ENCODE assay signal across 23 mouse cellular contexts in genomic region chr16:22335781-22336180, GRCm38 (mm10).
"Had no signal": no experiment of that assay in that cellular context is flagged by ENCODE, and none has a peak within 500 bp of the region (broad histone marks: within the 10 kb centered on the region; RNA-seq: fewer than 3 reads in every experiment).

No protein-coding gene starts in this region.

- H3K9me3 ChIP-seq: heart, embryonic 15.5 days; intestine, embryonic 15.5 days; limb, embryonic 10.5 days; liver, embryonic 12.5 days had no signal

- DNase-seq: gastrocnemius, adult 2 months; gastrocnemius, postnatal 10 days; gastrocnemius, postnatal 25 days; heart, adult 2 months; heart, postnatal 4 days; lung, adult 2 months had no signal

- H3K4me2 ChIP-seq: heart, embryonic 11.5 days; heart, embryonic 13.5 days; heart, embryonic 15.5 days; hindbrain, embryonic 12.5 days; hindbrain, embryonic 14.5 days; intestine, embryonic 15.5 days; limb, embryonic 12.5 days; liver, embryonic 12.5 days had no signal

- ATAC-seq: forebrain, embryonic 16.5 days; hindbrain, embryonic 16.5 days; inflammation-experienced regulatory T-cells, adult 6 months; intestine, embryonic 15.5 days; intestine, postnatal 0 days; liver, embryonic 12.5 days had no signal

- H3K9ac ChIP-seq: heart, embryonic 13.5 days; heart, embryonic 15.5 days; hindbrain, embryonic 12.5 days; hindbrain, embryonic 14.5 days; intestine, embryonic 15.5 days; limb, embryonic 12.5 days; liver, embryonic 12.5 days; liver, embryonic 14.5 days had no signal

- H3K27me3 ChIP-seq: heart, embryonic 13.5 days; heart, embryonic 15.5 days; hindbrain, embryonic 12.5 days; intestine, embryonic 15.5 days; limb, embryonic 12.5 days; liver, embryonic 12.5 days had no signal

- H3K4me1 ChIP-seq: heart, embryonic 13.5 days; heart, embryonic 15.5 days; hindbrain, embryonic 10.5 days; hindbrain, embryonic 12.5 days; intestine, embryonic 15.5 days; limb, embryonic 10.5 days; limb, embryonic 12.5 days; liver, embryonic 12.5 days had no signal

- H3K36me3 ChIP-seq: heart, embryonic 13.5 days; heart, embryonic 15.5 days; hindbrain, embryonic 10.5 days; hindbrain, embryonic 12.5 days; intestine, embryonic 15.5 days; limb, embryonic 10.5 days; limb, embryonic 12.5 days; liver, embryonic 12.5 days had no signal

- H3K4me3 ChIP-seq: gastrocnemius, adult 2 months; heart, adult 2 months; heart, embryonic 13.5 days; heart, embryonic 15.5 days; hindbrain, embryonic 10.5 days; hindbrain, embryonic 12.5 days; intestine, embryonic 15.5 days; layer of hippocampus, adult 2 months; left cerebral cortex, adult 2 months; limb, embryonic 10.5 days; limb, embryonic 12.5 days; liver, embryonic 12.5 days had no signal

- H3K27ac ChIP-seq: gastrocnemius, adult 2 months; heart, adult 2 months; heart, embryonic 13.5 days; heart, embryonic 15.5 days; hindbrain, embryonic 10.5 days; hindbrain, embryonic 12.5 days; hindbrain, embryonic 14.5 days; intestine, embryonic 15.5 days; layer of hippocampus, adult 2 months; left cerebral cortex, adult 2 months; limb, embryonic 10.5 days; limb, embryonic 12.5 days; liver, embryonic 12.5 days; liver, embryonic 14.5 days had no signal
